Mouse (Mus musculus): Measurements from ENCODE around the gene Snx5.

The Snx5 gene

DNA sequence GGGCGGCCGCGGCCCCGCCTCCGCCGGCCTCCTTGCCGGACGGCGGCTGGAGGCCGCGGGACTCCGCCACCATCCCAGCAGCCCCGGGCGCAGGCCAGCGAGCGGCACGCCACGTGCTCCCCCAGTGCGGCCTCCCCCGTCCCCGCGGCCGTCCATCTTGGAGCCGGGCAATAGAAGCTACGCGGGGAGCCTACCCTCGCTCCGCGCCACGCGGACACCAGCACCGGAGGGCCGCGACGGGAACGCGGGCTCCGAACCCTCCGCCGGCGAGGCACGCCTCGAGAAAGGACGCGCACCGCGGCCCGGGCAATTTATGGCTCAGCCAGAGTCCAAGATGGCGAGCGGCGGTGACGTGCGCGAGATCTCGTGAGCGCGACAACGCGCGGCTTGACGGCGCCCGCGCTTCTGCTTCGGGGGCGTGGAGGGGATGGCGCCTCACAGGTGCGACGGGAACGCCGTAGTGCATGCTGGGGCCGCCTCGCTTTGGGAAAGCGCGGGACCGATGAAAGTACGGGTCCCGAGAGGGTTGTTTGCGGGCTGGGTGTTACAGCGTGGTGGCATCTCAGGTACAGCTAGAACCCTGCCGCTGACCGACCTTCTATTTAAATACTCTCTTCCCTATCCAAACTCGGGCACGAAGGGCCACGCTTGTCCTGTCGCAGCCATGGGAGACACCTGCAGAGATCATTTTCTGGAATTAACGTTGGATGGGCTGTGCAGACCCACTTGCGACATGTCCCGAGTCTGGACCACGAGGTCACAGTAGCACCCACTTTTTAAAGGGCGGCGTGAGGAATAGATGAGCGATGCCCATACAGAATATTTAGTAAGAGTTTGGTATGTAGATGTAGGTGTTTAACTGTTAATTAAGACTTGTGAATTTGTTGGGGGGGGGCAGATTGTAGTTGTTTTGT is at the start of gene Snx5, which contains the start of gene Mgme1:
Snx5 (minus strand) TSS at position 400 of the 914 bp plus-strand sequence.
Mgme1 (plus strand) TSS at position 157 of the 914 bp plus-strand sequence.
- in situ Hi-C loops (cut with MboI, MseI): loop anchor here (25.0 kb wide), 1 partner anchor 292 kb away; the partner anchor contains the start of genes Rbbp9 and Sec23b

DNA sequence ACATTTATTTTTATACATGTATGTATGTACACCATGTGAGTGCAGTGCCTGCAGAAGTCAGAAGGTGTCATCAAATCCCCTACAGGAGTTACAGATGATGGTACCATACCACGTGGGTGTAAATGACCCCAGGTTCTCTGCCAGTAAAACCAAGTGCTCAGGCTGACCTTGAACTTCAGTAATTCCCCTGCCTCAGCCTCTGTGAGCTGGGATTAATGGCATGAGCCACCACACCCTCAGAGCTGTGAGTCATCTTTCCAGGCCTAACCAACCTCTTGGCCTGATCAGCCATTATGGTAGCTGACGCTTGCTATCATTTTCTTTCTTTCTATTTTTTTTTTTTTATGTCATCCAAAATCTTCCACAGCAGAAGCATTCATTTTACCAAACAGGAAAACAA is 40.7 kb upstream of the Snx5 start:
- in situ Hi-C loops (cut with MboI, MseI): no loop called here

DNA sequence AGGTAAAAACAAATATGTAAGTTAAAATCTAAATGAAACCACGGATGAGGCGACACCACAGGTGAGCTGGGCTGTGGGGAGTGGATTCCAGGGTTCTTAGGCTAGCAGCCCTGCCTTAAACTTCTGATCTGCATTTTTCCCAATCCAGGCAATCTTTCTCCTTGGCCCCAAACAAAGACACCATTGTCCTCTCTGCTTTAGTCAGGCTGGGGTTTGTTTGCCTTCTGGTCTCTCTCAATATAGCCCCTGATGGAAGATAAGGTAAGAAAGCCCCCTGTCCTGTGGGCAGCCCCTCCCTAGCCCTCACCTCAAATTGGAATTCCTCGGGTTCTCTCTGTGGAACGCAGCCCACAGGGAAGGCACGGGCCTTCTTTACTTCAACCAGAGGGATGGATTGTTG is 39.6 kb upstream of the Snx5 start:
- in situ Hi-C loops (cut with MboI, MseI): no loop called here

DNA sequence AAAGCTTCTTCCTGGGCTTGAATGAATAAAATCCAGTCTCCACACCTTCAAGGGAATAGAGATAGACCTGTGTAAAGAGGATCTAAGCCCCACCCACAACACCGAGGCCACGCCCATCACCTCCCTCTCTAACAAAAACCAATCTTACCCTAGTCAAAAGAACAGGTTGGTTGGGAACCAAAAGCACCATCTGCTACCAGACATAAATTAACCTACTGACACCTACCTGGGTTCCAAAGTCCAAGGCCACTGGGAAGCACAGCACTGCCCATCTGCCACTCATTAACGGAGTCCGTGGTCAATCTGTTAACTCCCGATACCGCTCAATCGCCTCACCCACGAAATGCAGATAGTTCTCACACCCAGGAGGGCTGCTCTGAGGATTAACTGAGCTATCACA is 37.9 kb upstream of the Snx5 start:
- in situ Hi-C loops (cut with MboI, MseI): no loop called here

DNA sequence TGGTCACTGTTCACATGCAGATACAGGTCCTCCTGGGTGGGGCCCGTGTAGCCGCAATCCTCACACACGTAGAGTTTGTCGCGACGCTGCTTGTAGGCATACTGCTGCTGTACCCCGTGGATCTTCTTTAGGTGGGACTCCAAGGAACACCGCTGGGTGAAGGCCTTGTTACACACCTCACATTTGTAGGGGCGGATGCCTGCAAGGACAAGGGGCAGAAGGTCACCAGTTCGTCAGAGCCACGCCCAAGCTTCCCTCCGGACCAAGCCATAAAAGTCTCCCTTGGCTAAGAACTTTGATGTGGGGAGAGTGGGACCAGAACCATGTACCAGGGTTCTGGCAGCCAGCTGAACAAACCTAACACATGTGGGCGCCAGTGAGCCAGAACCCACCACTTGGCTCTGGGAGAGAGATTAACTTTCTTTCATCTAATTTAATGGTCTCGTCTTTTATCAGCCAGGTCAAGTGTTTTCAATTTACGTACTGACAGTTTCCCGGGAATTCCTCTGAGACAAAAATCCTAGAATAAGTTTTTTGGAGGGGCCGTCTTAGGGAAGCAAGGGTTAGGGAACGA is 35.1 kb upstream of the Snx5 start:
- in situ Hi-C loops (cut with MboI, MseI): no loop called here

DNA sequence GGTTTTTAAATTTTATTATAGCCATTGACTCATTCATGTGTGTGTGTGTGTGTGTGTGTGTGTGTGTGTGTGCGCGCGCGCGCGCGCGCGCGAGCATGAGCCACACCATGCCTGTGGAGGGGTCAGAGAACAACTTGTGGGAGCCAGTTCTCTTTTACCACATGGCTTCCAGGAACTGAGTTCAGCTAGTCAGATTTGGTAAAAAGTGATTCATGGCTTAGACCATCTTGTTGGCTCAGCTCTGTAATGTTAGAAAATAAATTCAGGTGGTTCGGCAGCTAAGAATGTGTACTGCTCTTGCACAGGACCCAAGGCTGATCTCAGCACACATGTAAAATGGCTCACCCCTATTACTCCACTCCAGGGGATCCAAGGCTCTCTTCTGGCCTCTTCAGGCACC is 30.4 kb upstream of the Snx5 start:
- in situ Hi-C loops (cut with MboI, MseI): no loop called here

DNA sequence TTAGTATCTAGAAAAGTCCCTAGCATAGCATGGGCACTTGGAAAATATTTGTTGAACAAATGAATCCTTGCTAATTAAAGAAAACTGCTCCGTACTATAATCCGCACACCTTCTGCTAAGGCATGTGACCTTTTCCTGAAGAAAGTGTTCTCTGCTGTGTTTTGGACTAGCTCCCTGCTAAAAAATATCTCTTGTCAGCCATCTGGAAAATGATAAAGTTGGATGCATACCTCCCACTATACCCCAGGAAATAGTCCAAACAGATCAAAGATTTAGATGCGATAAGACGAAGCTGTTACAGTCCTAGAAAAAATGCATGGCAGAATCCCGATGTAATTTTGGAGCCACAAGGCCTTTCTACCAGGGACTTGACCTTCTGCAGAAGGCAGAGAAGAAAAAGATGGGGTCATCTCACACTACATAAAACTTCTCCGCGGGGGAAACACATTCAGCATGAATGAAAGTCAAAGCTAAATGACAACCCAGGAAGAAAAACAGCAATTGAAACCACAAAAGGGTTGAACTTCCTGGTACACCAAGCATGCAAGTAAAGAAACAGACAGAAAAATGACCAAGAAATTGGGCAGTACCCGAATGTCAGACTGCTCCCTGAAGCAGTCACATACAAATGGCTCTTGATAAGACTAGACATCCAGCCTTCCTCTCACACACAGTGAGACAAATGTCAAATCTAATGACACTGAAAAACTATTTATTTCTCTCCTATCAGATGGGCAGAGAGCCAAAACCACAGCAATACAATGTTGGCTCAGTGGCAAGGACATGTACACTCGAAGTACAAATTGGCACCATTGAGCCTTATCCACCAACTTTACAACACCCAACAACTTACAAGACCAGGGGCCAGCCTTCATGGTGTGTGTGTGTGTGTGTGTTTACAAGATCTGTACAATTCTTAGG is 29.3 kb upstream of the Snx5 start:
- in situ Hi-C loops (cut with MboI, MseI): no loop called here

DNA sequence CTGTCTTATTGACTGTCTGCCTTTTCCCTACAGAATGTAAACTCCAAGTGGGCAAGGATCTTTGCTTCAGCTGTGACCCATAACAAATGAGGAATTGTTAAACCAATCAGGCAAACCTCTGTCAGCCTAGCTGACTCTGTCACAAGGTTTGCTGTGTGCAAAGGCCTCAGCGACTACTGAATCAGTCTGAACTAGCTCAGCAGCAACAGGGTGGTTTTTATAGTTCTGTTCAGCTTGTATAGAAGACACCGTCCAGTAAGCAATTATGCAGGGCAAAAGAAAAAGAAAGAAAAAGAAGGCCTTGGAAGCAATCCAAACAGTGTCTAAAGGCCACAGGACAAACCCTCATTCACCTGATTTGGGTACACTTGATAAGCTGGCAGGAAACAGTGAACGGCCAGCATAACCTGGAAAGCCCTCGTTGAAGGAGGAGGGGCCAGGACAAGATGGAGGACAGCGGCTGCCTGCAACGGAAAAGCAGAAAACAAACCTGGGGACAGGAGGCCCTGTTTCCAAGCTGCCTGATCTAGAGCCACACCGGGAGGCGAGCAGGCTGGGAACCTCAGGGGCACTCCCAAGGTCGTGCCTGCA is 24.5 kb upstream of the Snx5 start:
- in situ Hi-C loops (cut with MboI, MseI): no loop called here

DNA sequence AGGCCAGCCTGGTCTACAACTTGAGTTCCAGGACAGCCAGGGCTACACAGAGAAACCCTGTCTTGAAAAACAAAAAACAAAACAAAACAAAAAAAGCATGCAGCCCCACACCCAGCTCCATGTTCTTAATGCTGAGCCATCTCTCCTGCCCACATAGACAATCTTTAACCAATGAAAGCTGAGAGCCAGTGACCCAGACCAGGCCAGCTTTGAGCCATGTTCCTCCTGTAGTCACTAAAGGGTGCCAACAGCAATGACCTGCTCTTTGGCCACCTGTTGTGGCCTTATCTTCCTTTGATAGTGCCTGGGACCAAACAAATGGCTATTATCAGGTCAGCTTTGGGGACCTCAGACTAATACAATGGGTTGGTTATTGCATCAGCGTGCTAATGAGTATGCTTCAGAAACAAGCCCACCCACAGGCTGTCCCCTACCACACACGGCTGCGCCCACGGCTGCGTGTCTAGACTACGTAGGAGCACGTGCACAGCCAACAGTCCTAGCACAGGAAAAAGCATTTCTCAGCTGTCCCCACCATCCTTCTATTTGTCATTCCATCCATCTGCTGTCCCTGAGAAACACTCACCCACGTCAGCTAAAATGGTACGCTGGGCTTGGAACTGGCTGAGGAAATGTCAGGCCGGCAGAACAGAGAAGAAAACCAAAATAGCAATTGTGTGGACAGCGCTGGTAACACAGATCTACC is 21.0 kb upstream of the Snx5 start:
- in situ Hi-C loops (cut with MboI, MseI): no loop called here

DNA sequence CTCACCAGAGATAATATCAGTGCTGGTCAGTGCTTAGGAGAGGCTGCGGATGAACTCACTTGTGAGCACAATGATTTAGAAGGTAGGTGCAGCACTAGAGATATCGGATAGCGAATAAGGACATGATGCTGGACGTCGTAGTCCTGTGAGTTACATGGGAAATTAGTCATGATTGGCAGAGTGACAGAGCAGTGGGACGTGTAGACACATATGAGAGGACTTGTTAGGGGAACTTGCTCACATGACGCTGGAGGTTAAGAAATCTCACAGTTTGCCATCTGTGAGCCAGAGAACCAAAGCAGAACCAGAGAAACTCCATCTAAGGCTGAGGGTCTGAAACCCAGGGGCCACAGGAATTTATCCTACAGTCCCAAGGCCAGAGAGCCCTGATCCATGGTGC is 19.6 kb upstream of the Snx5 start:
- in situ Hi-C loops (cut with MboI, MseI): no loop called here

DNA sequence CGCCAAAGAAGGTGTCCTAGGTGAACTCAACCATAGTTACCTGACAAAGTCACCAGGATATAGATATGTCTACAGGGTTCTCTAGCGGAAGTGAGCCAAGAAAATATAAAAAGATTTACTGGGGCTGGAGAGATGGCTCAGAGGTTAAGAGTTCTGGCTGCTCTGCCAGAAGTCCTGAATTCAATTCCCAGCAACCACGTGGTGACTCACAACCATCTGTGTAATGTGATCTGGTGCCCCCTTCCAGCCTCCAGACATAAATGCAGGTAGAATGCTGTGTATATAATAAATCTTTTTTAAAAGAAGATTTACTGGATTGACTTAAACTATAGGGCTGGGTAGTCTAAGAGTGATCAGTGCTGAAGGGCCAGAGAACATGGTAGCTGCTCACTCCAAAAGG is 10.7 kb upstream of the Snx5 start:
- in situ Hi-C loops (cut with MboI, MseI): no loop called here

DNA sequence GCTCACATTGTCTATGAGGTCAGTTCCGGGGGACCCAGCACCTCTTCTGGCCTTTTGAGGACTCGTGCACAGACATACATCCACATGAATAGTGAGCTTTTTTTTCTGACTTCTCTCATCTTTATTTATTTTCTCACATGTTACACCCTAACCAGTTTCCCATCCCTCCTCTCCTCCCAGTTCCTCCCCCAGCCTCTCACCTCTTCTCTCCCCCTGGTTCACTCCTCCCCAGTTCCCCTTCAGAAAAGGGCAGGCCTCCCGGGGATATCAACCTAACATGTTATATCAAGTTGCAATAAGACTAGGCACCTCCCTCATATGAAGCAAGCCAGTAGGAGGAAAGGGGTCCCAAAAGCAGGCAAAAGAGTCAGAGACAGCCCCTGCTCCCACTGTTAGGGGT is 9.9 kb upstream of the Snx5 start:
- in situ Hi-C loops (cut with MboI, MseI): no loop called here

DNA sequence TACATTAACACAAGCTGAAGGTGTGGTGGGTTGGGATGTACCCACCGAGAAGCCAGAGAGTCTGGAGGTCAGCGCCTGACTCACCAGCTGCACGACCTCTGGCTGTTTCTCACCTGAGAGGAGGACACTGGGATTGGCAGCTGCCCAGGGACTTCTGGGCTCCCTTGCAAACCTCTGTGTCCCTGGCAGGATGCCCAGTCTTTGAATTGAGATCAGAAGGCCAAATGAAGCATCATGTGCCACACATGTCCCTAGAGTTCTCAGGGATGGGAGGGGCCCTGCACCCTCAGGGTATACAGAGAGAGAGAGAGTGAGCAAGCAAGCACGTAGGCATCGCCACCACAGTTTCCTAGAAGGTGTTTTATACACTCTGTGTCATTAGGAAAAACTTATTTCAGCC is 9.0 kb upstream of the Snx5 start:
- in situ Hi-C loops (cut with MboI, MseI): no loop called here

DNA sequence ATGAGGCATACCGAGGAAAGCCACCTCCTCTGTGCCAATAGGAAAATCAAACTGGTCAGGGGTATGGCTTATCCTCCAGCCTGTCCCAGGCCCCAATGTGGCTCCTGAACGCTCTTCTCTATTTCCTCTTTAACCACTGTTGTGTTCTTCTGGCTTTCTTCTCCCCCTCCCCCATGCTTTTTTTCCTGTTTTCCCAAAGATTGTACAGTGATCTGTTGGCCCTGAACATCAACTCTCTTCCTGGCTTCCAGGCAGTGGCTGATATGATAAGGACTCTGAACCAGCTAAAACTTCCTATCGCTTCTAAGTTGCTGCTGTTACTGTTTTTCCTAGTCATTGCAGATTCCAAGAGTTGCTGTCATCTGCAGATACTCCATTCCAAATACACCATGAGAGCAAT is 6.2 kb upstream of the Snx5 start:
- in situ Hi-C loops (cut with MboI, MseI): no loop called here

DNA sequence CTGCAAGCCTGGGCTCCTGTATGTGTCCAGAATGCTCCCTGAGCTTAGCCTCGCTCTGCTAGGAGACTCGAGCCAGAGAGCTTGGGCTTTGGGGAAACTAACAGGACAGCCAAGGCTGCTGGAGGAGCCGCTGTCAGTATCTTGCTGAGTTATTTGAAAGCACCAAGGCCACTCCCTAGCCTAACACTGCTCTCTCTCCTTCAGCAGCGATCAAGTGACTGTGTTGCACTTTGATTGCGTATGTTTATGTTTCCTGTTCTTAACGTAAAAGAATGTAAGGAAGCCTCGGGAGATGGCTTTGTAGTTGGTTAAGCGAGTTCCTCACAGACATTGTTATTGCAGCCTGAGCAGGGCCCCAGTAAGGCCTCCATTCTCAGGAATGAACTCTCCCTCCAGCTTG is 4.0 kb upstream of the Snx5 start:
- in situ Hi-C loops (cut with MboI, MseI): loop anchor here (25.0 kb wide), 1 partner anchor 288 kb away; the partner anchor contains the start of genes Rbbp9 and Sec23b

DNA sequence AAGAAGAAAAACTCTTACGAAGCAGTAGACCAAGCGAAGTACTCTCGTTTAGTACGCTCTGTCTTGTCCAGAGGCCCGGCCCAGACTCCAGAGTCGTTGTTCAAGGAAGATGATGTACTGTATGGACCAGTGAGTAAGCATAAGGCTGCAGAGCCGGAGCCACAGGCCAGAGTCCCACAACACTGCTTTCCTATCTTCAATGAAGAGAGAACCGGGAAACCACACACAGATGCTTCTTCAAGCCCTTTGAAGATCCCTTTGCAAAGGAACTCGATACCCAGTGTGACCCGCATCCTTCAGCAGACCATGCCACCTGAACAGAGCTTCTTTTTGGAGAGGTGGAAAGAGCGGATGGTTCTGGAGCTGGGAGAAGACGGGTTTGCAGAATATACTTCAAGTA is 1.4 kb upstream of the Snx5 start:
- in situ Hi-C loops (cut with MboI, MseI): loop anchor here (25.0 kb wide), 1 partner anchor 290 kb away; the partner anchor contains the start of genes Rbbp9 and Sec23b

DNA sequence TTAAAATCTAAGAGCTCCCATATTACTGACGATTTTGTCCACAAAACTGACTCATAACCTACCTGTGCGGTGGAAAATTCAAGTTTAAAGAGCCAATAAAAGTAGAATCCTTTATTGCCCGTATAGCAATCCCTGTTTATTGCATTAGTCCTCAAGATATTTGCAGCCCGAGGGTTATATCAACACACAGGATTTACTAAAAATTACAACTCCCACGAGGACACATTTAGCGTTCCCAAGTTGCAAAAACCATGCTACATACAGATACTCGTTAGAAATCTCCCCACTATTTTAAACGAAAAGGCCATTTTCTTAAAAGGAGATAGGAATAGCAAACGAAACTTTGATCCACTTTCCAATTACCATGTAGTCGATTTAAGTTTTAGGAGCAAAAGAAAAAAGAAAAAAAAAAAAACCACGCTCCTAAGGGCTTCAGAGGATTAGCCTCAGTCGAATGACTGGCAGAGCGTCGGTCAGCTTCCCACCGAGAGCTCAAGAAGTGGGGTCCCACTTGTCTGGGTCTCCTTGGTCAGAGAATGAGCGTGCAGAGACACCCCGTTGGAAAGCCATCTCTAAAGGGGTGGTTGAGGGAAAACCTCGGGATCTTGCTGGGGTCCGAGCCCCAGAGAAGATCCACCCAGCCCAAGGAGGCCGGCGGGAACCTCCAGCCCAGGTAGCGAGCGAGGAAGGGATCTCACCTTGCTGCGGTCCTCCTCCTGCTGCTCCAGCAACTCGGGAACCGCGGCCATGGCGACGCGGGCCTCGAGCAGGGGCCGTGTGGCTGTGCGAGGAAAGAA is 829 bp downstream of the Snx5 start:
- in situ Hi-C loops (cut with MboI, MseI): loop anchor here (25.0 kb wide), 1 partner anchor 292 kb away; the partner anchor contains the start of genes Rbbp9 and Sec23b

DNA sequence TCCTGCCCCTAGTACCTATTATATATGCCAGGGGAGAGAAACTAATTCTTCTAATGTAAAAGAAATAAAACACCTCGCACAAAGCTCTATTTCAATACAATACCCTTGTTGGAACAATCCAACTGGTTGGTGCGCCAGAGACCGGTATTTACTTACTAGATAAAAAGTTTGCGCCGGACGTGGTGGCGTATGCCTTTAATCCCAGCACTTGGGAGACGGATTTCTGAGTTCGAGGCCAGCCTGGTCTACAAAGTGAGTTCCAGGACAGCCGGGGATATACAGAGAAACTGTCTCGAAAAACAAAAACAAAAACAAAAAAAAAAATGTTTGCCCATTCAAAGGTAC is 1.4 kb downstream of the Snx5 start:
- in situ Hi-C loops (cut with MboI, MseI): loop anchor here (25.0 kb wide), 1 partner anchor 293 kb away; the partner anchor contains the start of genes Rbbp9 and Sec23b

DNA sequence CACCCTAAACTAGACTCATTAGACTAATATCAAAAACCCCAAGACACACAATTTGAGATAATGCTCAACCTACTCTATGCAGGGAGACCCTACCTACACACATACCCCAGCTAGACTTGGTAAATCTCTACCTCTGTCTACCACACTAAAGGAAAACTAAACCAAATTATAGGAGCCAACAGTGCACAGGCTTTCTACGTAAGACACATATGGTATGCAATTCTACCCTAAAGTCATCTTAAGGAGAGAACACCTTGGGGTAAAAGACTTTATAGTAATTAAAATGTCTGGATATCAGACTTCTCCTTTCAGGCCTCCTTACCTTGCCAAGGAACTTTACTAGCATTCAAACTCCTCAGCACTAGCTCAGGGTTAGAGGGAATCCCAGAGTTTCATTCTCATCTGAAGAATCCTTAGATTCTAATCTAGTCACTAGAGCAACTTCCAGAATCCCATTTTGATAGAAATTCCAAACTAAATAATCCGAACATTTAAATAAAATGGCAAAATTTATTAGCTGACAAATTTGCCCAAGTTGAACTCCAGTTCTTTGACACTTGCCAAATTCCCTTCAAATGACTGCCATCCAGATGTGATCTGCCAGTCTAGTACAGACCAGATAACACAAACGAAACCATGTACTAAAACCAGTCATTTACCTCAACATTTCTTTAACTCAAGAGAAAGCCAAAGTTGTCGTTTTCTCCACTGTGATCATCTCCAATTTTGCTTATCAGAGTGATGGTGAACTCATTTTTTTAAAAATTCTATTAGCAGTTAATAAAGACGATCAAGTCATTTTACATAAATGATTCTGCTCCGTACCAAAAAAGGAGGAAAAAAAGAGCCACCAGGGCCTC is 2.0 kb downstream of the Snx5 start:
- in situ Hi-C loops (cut with MboI, MseI): loop anchor here (25.0 kb wide), 1 partner anchor 294 kb away; the partner anchor contains the start of genes Rbbp9 and Sec23b

Measured in T-helper 2 cell (primary cell).